ENCODE assay signal across 15 mouse cellular contexts in genomic region chr17:90422591-90422990, GRCm38 (mm10).
"Had no signal": no experiment of that assay in that cellular context is flagged by ENCODE, and none has a peak within 500 bp of the region (broad histone marks: within the 10 kb centered on the region; RNA-seq: fewer than 3 reads in every experiment).

No protein-coding gene starts in this region.

- H3K4me1 ChIP-seq: limb, embryonic 15.5 days; liver, embryonic 12.5 days; midbrain, embryonic 10.5 days; neural tube, embryonic 13.5 days had no signal

- H3K27me3 ChIP-seq: limb, embryonic 15.5 days; liver, embryonic 12.5 days; neural tube, embryonic 13.5 days had no signal

- DNase-seq: kidney, postnatal 10 days; lung, embryonic 14.5 days; lung, postnatal 10 days; lung, postnatal 4 days; midbrain, embryonic 14.5 days; retina, postnatal 1 day; right cerebral cortex, postnatal 4 days; spleen, adult 18-20 months; thymus, adult 18-20 months; thymus, postnatal 14 days had no signal

- H3K36me3 ChIP-seq: limb, embryonic 15.5 days; liver, embryonic 12.5 days; midbrain, embryonic 10.5 days; neural tube, embryonic 13.5 days had no signal

- ATAC-seq: liver, embryonic 12.5 days had no signal

- H3K27ac ChIP-seq: left cerebral cortex, adult 2 months; limb, embryonic 15.5 days; liver, embryonic 12.5 days; midbrain, embryonic 10.5 days; neural tube, embryonic 13.5 days had no signal

- H3K4me3 ChIP-seq: left cerebral cortex, adult 2 months; limb, embryonic 15.5 days; liver, embryonic 12.5 days; midbrain, embryonic 10.5 days; neural tube, embryonic 13.5 days had no signal

- H3K9me3 ChIP-seq: limb, embryonic 15.5 days; liver, embryonic 12.5 days; midbrain, embryonic 10.5 days; neural tube, embryonic 13.5 days had no signal
